Mouse (Mus musculus) liver, adult 2 months (tissue): Measurements from ENCODE around the gene Fam162b. TPM values are rescaled to one million over a fixed set of nuclear protein-coding genes. Genes with fewer than 3 reads are reported as not detected.

Experiments
- DNase-seq: peaks from one replicate; pipeline ENCODE4 v3.0.0-alpha.2; 2011; ENCODE audit warnings: low read depth, low spot score; ENCODE audit errors: extremely low read depth
- H3K27ac ChIP-seq: fragments of 200-500 bp; replicated peaks from 2 replicates; pipeline ENCODE4 v1.5.1; 2012; ENCODE audit warnings: low read depth, mild to moderate bottlenecking, control low read depth, inconsistent platforms, low read length; ENCODE audit not compliant: insufficient read depth
- H3K27me3 ChIP-seq: fragments of 200-500 bp; 2 replicates; pipeline ENCODE4 v1.6.1; 2012; ENCODE audit warnings: mild to moderate bottlenecking, moderate library complexity, low read length, inconsistent platforms; ENCODE audit not compliant: control insufficient read depth, insufficient read depth
- H3K36me3 ChIP-seq: fragments of 200-500 bp; 2 replicates; pipeline ENCODE4 v1.6.1; 2012; ENCODE audit warnings: low read length, inconsistent platforms; ENCODE audit not compliant: control insufficient read depth, insufficient read depth
- H3K4me1 ChIP-seq: fragments of 200-500 bp; 2 replicates; pipeline ENCODE4 v1.6.1; 2011; ENCODE audit warnings: low read length; ENCODE audit not compliant: control insufficient read depth, insufficient read depth
- H3K4me3 ChIP-seq: fragments of 200-500 bp; 2 replicates; pipeline ENCODE4 v1.5.1; 2011; ENCODE audit warnings: low read depth, mild to moderate bottlenecking, control low read depth, low read length, moderate library complexity; ENCODE audit not compliant: insufficient read depth
- H3K79me2 ChIP-seq: fragments of 200-500 bp; 2 replicates; pipeline ENCODE4 v1.6.1; 2012; ENCODE audit warnings: inconsistent platforms, mild to moderate bottlenecking, low read length, moderate library complexity; ENCODE audit not compliant: control insufficient read depth, insufficient read depth
- H3K9ac ChIP-seq: fragments of 200-500 bp; 2 replicates; pipeline ENCODE4 v1.6.1; 2012; ENCODE audit warnings: low read depth, mild to moderate bottlenecking, control low read depth, inconsistent platforms, low read length
- CTCF ChIP-seq: fragments of 200-500 bp; IDR thresholded peaks from 2 replicates; pipeline ENCODE4 v1.5.1; 2011; ENCODE audit warnings: low read depth, low read length, control low read depth
- POLR2A ChIP-seq: fragments of 200-500 bp; IDR thresholded peaks from 2 replicates; pipeline ENCODE4 v1.6.1; 2011; ENCODE audit warnings: low read length, control low read depth; ENCODE audit not compliant: insufficient read depth; ENCODE audit errors: extremely low read depth
- WGBS: fragments of 180-500 bp; shearing (Covaris S2); methylation state at CpG from one replicate; pipeline ENCODE4 v1.1.7; 2018; 5-methylcytosine and 5-hydroxymethylcytosine counted together
- polyA plus RNA-seq: library from polyadenylated mRNA; depleted of rRNA; stranded (reverse); fragments of >200 nt; gene quantifications from 2 replicates; pipeline ENCODE4 v1.2.3, GENCODE M21; 2012; rRNA removed
- total RNA-seq: library from RNA; depleted of rRNA; stranded (reverse); fragments of >200 nt; gene quantifications from 2 replicates; pipeline ENCODE4 v1.2.3, GENCODE M21; 2014; rRNA removed

Fam162b gene
- total and polyA plus RNA-seq, 2 experiments: not detected

GRCm38 (mm10) chr10:51591574-51591973 is 1.3 kb upstream of the Fam162b start:
- no peak overlapping the region for H3K27ac ChIP-seq
- no peaks in the 10 kb centered on the region for H3K4me1 ChIP-seq
- H3K79me2 ChIP-seq: no peaks in the 10 kb centered on the region
- no peak for DNase-seq
- WGBS: 83% methylated on average over 2 of the region's 2 CpGs
- no peaks in the 10 kb centered on the region for H3K36me3 ChIP-seq
- H3K9ac ChIP-seq: no peak overlapping the region
- no peak overlapping the region for H3K4me3 ChIP-seq
- peaks cover 3% of the 10 kb centered on the region; the same call in 1 of the 2 replicates for H3K27me3 ChIP-seq
- no peak for TF ChIP-seq CTCF
- TF ChIP-seq POLR2A: no peak

- H3K79me2 ChIP-seq: no peaks in the 10 kb centered on the region
- no peaks in the 10 kb centered on the region for H3K27me3 ChIP-seq
- no peaks in the 10 kb centered on the region for H3K4me1 ChIP-seq
- H3K4me3 ChIP-seq: no peak overlapping the region
- no peaks in the 10 kb centered on the region for H3K36me3 ChIP-seq
- no peak overlapping the region for H3K27ac ChIP-seq
- TF ChIP-seq POLR2A (no peak), CTCF (no peak)
- peak; percentile 5 for DNase-seq
- H3K9ac ChIP-seq: no peak overlapping the region
Observed at GRCm38 (mm10) chr10:51584919-51585318, 5.4 kb downstream of the Fam162b start.

GRCm38 (mm10) chr10:51584378-51584777 is 5.9 kb downstream of the Fam162b start:
- DNase-seq: no peak
- Histone ChIP-seq H3K4me1 (no peaks in the 10 kb centered on the region), H3K79me2 (no peaks in the 10 kb centered on the region), H3K9ac (no peak overlapping the region), H3K36me3 (no peaks in the 10 kb centered on the region), H3K4me3 (no peak overlapping the region), H3K27ac (no peak overlapping the region), H3K27me3 (no peaks in the 10 kb centered on the region)
- 72% methylated on average over 1 of the region's 1 CpGs for WGBS
- no peak for TF ChIP-seq POLR2A
- no peak for TF ChIP-seq CTCF

GRCm38 (mm10) chr10:51571225-51571996 is 18.9 kb downstream of the Fam162b start:
- Histone ChIP-seq H3K27me3 (no peaks in the 10 kb centered on the region), H3K36me3 (no peaks in the 10 kb centered on the region), H3K27ac (no peak overlapping the region), H3K4me1 (no peaks in the 10 kb centered on the region), H3K79me2 (no peaks in the 10 kb centered on the region), H3K4me3 (no peak overlapping the region), H3K9ac (no peak overlapping the region)
- TF ChIP-seq POLR2A: no peak
- no peak for TF ChIP-seq CTCF
- no peak for DNase-seq
- WGBS: 59% methylated on average over 9 of the region's 9 CpGs

GRCm38 (mm10) chr10:51556005-51556404 is 34.3 kb downstream of the Fam162b start:
- DNase-seq: no peak
- Histone ChIP-seq H3K27me3 (no peaks in the 10 kb centered on the region), H3K27ac (no peak overlapping the region), H3K9ac (no peak overlapping the region), H3K36me3 (no peaks in the 10 kb centered on the region), H3K4me3 (no peak overlapping the region), H3K79me2 (no peaks in the 10 kb centered on the region), H3K4me1 (no peaks in the 10 kb centered on the region)
- TF ChIP-seq CTCF (no peak), POLR2A (no peak)
- WGBS: 63% methylated on average over 1 of the region's 1 CpGs

- Histone ChIP-seq H3K36me3 (no peaks in the 10 kb centered on the region), H3K79me2 (no peaks in the 10 kb centered on the region), H3K4me1 (no peaks in the 10 kb centered on the region), H3K9ac (no peak overlapping the region), H3K27ac (no peak overlapping the region), H3K4me3 (peak overlapping the region; percentile 14; the same call in 1 of the 2 replicates), H3K27me3 (no peaks in the 10 kb centered on the region)
- peak; percentile 85 for TF ChIP-seq CTCF
- no peak for TF ChIP-seq POLR2A
- peak; percentile 54 for DNase-seq
- WGBS: 2% methylated on average over 16 of the region's 16 CpGs
Observed at GRCm38 (mm10) chr10:51553348-51554123, 36.8 kb downstream of the Fam162b start.

Other genes with a start within 250 kb of the Fam162b start
- gene Gm49339, start 109.9 kb downstream of the Fam162b start, total RNA-seq: 1.2 and 3.8 TPM in 2 replicates
- 0.96 and 2.3 TPM in 2 replicates for gene Gm49339, start 109.9 kb downstream of the Fam162b start, polyA plus RNA-seq
- 2.4 and 2.9 TPM in 2 replicates for gene Lilr4b, start 109.9 kb downstream of the Fam162b start, total RNA-seq
- 0.12 and 0.89 TPM in 2 replicates for gene Lilr4b, start 109.9 kb downstream of the Fam162b start, polyA plus RNA-seq
- 6.2 and 7.0 TPM in 2 replicates for gene Lilrb4a, start 99.6 kb downstream of the Fam162b start, total RNA-seq
- 0.39 and 0.76 TPM in 2 replicates for gene Lilrb4a, start 99.6 kb downstream of the Fam162b start, polyA plus RNA-seq
- gene Gprc6a, start 40.9 kb upstream of the Fam162b start, total RNA-seq: not detected in 2 replicates
- not detected in 2 replicates for gene Gprc6a, start 40.9 kb upstream of the Fam162b start, polyA plus RNA-seq
- not detected in 2 replicates for gene Rfx6, start 87.2 kb upstream of the Fam162b start, total RNA-seq
- gene Rfx6, start 87.2 kb upstream of the Fam162b start, polyA plus RNA-seq: not detected in 2 replicates